Mouse (Mus musculus): Measurements from ENCODE around the gene Nfyb.

DNA sequence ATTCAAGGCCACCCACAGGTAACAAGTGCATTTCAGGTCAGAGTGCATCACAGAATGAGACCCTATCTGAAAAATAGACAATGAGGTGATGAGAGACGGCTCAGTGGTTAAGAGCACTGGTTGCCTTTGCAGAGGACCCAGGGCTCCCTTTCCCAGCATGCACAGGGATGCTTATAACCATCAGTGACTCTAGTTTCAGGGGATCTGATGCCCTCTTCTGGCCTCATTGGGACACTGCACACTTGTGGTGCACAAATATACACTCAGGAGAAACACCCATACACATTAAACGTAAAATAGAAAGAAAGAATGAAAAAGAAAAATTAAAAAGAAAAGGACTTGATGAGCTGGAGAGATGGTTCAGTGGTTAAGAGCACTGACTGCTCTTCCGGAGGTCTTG is 27.8 kb upstream of the Nfyb start:
- TF ChIP-seq CTCF (IDR thresholded peaks at IDR 0.05; ENCODE audit: extremely low read depth, insufficient read depth, low read length) (no peak), POLR2A (IDR thresholded peaks at IDR 0.05; ENCODE audit: extremely low read depth, insufficient read depth, low read length) (no peak)
